Mouse (Mus musculus) urinary bladder, postnatal 25 days (tissue): ENCODE results near the gene Kpna4.
"Not testable (repeated sequence)": the region's sequence is repeated elsewhere in the genome, so short reads cannot be mapped to it uniquely, and the experiment has no call there.

Source experiments
- DNase-seq: peaks from one replicate; pipeline ENCODE4 v3.0.0; 2022; ENCODE audit warnings: low spot score

The Kpna4 gene

DNA sequence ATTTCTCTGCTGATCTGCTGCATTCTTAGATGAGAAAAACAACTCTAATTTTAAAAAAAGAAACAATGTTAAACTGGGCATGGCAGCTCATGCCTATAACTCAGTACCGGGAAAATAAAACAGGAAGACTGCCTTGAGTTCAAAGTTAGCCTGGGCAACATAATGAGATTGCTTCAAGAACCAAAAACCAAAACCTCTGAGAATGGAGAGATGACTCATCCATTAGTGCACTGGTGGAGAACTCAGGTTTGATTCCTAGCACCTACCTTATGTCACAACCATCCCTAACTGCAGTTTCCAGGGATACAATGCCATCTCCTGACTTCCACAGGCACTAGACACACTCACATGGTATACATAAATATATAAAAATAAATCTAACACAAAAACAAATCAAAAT, 17.8 kb downstream of the Kpna4 start:
- DNase-seq = no peak

DNA sequence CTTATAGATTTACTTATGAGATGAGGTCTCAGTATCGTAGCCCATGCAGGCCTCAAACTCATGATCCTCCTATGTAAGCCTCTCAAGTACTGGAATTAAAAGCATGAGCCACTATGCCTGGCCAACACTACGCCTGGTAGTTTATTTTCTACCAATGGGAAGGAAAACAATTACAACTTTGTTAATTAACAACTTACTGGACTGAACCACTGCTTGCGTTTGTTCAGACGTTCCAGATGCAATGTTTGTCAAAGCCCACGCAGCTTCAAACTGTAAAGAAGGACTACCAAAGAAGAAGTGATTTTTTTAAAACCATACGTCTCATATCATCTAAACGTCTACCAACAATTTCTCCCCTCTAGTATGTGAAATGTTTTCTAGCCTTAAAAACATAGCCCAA, 32.5 kb downstream of the Kpna4 start:
- DNase-seq = no peak

DNA sequence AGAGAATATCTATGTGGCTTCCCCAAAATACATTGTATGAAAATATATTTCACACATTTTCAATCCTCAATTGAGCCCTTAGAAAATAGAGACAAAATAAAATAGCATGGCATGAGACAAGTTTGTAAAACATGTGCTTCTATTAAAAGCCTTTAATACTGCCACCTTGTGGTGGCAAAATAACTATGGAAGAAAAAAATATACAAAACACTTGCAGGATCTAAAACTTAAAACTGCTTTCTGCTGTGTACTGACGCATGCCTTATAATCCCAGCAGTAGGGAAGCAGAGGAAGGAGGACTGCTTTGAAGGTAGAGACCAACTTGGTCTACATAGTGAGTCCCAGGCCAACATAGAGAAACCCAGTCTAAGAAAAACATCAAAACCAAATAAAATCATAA, 62.9 kb downstream of the Kpna4 start:
- no peak for DNase-seq

DNA sequence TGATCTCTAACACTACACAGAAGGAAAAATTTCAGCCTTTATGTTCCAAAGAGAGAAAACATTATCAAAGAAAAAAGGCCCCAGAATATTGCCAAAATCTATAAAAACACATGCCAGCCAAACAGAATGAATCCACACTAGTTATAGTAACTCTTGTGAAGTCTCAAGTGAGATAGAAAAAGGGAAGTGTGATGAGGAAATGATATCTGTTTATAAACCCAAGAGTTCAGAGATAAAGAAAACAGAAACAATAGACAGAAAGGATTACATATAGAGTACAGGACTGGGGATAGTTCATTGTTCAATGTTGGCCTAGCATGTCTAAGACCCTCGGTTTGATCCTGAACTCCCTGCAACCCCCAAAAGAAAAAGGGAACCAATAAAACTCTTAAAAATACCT, 64.1 kb downstream of the Kpna4 start:
- no peak for DNase-seq

DNA sequence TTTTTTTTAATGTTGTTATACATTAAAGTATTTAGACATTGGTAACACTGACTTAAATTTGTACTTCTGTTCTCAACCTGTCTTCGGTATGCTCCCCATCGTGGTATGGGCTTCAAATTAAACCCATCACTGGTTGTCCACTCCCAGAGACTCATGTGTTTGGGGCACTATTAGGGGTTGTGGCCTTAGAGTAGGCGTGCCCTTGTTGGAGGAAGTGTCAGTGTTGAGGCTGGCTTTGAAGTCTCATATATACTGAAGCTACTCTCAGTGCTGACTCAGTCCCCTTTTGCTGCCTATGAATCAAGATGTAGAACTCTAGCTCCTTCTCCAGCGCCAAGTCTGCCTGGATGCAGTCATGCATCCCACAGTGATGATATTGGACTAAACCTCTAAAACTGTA, 66.2 kb downstream of the Kpna4 start:
- DNase-seq = no peak

DNA sequence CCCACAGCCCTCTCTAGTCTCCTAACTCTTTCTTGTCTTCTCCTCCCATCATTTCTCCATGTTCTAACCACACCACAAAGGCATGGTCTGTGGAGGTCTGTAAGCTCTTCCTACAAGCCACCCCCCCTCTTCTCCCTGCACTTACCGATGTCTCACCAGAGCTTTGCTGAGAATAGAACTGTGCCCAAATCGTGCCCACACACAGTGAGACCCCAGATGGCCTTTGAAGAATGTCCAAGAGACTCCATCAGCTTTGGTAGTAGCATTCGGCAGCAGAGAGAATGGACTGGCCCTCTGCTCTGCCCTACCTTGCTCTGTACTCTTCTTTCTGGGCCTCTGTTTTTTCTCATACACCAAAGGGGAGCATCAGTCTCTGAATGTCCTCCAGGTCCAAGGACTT, 71.0 kb downstream of the Kpna4 start:
- DNase-seq = no peak

DNA sequence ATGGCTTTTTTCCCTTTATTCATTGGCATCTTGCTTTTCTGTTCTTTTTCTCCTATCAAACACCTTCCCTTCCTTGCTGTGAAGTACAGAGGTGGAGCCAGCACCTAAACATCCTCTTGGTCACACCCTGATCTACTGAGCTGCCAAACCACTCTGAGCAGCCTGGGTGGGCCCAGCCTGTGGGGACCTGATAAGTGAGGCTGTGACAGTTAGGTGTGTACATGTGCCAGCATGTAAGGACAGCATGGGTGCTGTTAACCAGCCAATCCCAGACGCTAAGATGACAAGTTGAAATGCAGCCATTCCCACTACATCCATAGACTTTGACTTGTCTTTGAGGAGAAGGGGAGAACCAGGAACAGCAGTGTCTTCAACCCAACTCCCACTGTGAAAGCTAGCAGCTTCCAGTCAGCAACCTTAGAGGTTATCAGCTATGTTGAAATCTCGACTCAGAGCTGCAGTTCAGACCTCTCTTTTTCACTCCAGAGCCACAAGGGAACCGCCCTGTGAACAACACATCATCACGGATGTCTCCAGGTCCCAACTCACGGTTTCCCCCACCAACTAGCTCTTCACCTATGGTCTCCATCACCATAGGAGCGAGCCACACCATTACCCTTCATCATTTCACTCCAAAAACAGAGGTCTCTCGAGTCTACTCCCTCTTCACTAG, 72.0 kb downstream of the Kpna4 start:
- DNase-seq = no peak

DNA sequence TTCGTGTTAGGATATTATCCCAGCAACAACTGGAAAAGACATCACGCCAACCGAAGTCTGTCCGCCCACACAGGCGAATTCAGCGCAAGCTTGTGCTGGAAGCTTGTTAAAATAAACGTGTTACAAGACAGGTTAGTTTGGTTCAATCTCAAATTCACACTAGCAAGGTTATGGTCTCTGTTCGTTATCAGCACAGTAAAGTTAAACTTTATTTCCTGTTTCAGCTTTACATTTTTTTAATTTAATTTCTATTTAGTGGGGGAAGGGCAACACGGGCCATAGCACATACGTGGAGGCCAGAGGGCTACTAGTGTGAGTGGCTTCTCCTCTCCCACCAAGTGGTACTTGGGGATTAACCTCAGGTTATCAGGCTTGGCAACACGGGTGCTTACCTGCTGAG, 75.0 kb downstream of the Kpna4 start:
- no peak for DNase-seq

DNA sequence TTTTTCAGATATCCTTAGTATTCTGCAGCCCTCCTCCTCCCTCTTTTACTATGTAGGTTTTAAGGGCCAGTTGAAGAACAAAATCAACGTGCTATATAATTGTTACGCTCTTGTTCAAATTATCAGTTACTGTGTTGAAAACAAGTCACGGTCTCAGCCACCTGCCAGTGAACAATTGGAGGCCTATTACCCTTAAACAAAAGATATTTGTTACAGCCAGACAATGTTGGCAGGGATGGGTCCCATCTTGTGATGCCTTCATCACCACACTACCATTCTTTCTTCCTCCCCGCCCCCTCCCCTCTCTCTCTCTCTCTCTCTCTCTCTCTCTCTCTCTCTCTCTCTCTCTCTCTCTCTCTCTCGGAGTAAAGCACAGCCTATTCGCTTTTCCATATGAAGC, 77.9 kb downstream of the Kpna4 start:
- no peak for DNase-seq

DNA sequence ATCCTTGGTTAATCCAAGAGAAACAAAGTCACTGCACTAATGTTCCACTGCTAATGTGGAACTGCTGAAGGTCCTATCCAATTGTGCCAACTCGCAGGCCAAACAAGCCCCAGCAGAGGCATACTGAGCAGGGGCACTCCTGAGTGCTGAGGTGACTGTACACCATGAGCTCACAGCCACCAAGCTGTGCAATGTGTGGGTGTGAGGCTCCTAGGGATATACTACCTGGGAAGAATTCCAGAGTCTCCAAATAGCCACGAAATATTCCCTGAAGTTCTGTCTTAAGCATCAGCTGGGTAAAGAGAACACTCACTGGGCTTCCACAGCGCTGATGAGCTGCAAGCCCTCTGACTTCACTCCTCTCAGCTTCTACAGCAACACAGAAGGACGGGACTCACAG, 79.2 kb downstream of the Kpna4 start:
- DNase-seq = no peak

DNA sequence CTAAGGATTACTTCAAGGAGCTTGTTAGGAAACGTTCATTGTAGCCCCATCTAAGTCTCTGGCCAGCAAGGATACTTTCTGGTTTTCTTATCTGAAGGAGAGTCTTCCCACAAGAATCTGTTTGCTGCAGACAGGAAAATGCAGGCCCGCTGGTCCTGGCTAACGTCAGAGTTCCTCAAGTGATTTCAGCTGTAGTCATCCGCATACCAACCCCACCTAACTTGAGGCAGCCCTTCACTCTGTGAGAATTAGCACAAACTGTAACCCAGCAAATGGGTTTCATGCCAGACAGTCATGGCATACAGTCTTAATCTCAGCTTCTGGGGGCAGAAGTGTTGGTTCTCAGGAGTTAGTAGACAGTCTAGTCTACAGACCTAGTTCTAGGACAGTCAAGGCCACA, 80.4 kb downstream of the Kpna4 start:
- no peak for DNase-seq

DNA sequence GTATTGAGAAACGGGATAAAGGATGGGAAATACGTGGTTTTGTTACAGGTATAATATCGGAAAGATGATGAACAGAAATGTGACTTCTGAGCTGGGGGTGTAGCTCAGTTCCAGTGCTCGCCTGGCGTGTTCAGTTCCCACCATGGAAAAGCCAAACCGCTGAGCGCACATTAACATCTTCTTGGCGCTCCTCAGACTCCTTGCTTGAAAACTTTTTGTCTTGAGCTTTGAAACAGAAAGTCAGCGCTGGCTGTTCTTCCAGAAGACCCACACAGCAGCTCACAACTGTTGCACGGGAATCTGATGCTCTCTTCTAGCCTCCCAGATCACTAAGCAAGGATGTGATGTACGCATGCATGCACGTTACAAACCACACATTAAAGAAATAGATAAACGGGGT, 81.2 kb downstream of the Kpna4 start:
- DNase-seq = no peak

DNA sequence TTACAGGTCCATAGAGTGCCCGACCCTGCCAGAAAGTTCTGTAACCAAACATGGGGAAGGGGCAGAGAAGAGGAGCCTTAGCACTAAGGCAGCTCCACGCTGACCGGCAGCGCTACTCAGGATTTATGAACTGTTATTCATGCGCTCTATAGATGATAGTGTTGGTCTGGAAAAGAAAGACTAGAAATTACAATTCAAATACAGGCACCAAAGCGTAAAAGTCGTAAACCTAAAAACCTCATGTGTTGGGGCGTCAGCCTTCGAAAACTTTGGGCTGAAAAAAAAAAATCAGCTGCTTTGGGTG, 81.6 kb downstream of the Kpna4 start:
- DNase-seq = no peak

DNA sequence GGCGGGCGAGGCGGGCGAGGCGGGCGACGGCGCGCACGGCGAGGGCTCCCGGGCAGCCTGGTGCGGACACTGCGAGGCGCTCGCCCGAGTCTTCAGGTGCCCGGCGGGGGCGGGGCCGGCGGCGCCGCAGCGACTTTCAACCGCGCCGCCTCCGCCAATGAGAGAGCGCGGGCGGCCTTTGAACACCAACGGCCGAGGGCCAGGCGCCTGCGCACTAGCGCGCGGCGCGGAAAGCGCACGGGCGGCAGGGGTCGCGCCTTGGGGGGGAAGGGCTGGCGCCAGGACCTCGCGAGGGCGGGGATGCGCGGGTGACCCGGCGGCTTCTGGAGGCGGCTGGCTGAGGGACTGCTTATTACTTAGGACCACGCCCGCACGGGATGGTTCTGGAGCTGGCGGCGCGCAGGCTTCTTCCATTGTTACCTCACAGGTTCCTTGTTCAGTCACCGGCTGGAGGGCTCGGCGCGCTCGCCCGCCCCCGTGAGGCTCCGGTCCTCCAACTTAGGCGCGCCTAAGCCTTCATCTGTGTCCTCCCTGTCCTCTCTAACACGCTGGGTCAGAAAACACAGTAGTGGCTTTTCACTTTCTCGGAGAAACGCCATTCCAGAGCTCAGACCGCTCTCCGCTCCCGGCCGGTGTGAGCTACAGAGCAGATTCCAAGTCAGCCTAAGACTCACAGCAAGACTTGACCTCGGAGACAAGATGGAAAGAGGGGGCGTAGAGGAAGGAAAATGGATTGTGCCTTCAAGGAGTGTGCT, 82.1 kb downstream of the Kpna4 start, which contains the start of gene Trim59:
TSS of gene Trim59 (minus strand) at position 111 of the 755 bp plus-strand sequence.
- peak; percentile 84 for DNase-seq

DNA sequence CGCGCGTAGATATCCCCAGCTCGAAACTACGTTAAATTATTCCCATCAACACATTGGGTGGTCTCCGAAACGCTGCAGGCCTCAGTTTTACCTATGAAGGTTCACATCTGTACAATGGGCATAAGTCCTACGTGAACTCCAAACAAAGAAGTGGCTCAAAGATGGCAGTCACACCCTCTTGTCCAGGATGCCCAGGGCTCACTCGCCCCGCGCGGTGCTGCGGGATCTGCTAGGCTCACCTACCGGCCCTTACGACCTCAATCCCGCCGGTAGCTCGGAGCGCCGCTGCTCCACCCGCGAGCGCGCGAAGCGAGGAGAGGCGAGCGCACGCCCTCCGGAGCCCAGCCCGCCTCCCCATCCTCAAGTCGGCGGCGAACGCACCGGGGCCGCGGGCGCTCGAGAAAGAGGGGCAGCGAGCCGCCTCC, 82.7 kb downstream of the Kpna4 start:
- no peak for DNase-seq

DNA sequence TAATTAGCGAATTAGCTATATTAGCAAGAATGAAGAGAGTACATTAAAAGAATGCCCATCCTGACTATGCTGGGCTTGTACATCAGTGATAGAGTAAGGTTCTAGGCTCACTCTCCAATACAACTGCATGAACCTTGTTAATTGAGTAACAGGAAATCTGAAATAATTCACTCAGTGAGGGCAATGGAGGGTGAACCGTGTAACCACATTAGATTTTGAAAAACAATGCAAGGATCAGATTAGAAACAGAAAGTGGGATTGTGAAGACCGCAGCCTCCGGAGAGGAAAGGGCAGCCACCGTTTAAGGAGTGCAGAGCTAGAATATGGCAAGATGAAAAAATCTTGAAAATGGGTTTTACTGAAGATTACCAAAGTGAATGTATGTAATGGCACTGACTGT, 85.6 kb downstream of the Kpna4 start:
- no peak for DNase-seq

DNA sequence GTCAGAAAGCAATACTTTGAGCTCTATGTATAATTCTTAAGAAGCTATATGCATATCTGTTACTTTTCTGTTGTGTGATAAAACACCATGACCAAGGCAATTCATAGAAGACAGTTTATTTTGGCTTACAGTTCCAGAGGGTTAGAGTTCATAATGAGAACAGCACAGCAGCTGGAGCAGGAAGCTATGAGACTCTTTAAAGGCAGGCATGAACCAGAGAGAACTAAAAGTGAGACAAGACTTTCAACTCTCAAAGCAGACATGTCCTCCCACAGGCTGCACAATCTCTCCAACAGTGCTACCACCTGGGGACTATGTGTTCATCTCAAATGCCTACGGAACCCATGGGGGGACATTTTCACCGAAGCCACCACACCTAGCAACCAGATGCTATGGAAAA, 86.8 kb downstream of the Kpna4 start:
- no peak for DNase-seq

DNA sequence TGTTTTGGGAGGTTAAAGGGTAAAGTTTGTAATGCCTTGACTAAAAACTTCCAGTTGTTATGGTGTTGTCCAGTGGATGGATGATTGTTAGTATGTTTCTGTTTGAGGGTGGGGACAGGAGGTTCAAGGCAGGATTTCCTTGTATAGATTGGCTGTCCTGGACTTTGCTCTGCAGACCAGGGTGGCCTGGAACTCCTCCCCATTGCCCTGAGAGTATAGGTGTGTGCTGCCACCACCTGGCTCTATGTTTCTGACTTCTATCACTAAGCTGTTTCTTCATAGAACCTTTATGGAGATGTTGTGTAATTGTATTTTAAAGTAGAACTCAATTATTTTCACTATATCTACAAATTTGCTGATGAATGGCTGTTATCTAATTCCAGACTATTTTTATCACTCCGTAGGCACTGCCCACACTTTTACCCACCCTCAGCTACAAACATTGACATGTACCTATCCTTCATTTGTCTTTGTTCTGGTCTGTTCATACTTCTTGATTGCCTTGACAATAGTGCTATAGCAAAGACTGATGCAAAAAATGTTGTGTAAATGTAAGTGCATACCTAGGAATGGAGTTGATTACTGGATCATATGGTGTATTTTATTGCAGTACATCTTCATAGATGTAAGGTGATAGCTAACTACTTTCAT, 100.7 kb downstream of the Kpna4 start:
- no peak for DNase-seq

DNA sequence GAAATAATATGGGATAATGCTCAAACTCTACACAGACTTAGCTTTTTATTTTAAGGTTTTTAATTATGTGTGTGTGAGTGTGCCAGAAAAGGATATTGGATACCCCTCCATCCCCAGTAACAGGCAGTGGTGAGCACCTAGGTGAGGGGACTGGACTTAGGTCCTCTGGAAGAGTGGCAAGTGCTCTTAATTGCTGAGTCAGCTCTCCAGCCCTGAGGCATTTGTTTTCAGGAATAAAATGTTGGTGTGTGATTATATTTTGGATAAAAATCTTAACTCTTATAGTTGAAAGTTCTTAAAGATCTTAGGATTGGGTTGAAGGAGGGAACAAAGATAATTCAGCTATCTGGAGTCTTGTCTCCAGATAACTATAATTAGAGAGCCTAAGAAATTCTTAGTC, 106.1 kb downstream of the Kpna4 start:
- no peak for DNase-seq

DNA sequence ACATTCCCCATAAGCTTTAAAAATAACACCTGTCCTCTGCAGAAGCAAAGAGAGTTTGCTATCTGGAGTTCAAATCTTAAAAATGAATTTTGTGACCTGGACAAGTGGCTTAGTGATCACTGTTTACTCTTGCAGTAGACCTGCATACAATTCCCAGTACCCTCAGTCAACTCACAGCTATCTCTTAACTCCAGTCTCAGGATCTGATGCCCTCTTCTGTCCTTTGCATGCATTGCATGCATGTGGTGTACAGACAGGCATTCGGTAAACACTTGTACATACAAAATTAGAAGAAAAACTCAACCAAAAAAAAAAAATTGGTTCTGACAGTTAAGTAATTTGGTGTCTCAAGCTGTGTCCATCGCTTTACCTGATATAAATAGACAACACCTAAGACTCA, 106.6 kb downstream of the Kpna4 start:
- DNase-seq = no peak

DNA sequence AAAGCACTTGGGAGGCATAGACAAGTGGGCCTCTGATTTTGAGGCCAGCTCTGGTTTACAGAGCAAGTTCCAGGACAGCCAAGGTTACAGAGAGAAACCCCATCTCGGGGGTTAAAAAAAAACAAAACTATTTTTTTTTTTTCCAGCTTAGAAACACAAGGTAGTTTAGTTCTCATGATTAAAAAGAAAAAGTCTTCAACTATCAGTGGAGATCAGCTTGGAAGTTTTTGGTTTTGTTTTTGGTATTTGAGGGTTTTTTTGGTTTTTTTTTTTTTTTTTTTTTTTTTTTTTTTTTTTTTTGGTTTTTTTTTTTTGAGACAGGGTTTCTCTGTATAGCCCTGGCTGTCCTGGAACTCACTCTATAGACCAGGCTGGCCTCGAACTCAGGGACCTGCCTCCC, 108.3 kb downstream of the Kpna4 start:
- DNase-seq = not testable (repeated sequence)

DNA sequence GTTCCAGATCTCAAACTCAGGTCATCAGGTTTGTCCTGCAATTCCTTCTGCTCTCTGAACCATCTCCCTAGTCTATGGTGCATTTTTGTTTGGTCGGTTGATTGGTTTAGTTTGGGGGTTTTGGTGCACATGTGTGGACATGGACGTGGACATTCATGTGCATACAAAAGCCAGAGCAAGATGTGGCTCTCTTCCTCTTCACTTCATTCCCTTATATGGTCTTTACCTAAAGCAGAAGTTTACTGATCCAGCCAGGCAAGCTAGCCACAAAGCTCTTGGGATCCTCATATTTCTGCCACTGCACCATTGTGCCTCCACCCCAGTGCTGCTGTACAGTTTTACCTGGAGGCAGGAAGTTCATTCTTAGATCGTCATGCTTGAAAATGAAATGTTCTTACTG, 109.7 kb downstream of the Kpna4 start:
- DNase-seq = no peak
